Mouse (Mus musculus) neural tube, embryonic 14.5 days (tissue): ENCODE measurements around the gene Srrd. TPM values are rescaled to one million over a fixed set of nuclear protein-coding genes. Genes with fewer than 3 reads are reported as not detected.

Experiments
- ATAC-seq: fragments of 200-750 bp; cut with Nextera tagmentation; 2 replicates; pipeline ENCODE4 v1.8.0; 2017; ENCODE audit warnings: low read depth, mild to moderate bottlenecking, moderate TSS enrichment, moderate library complexity
- H3K27ac ChIP-seq: fragments of 300-500 bp; sonication (generic); 2 replicates; pipeline ENCODE4 v1.5.1; 2014; ENCODE audit warnings: low read depth, mild to moderate bottlenecking, control low read depth, low read length, moderate library complexity, mixed read lengths
- H3K27me3 ChIP-seq: fragments of 300-500 bp; sonication (generic); 2 replicates; pipeline ENCODE4 v1.6.1; 2014; ENCODE audit warnings: low read length; ENCODE audit not compliant: control insufficient read depth, insufficient read depth
- H3K36me3 ChIP-seq: fragments of 300-500 bp; sonication (generic); 2 replicates; pipeline ENCODE4 v1.6.1; 2014; ENCODE audit warnings: low read length, mixed read lengths; ENCODE audit not compliant: control insufficient read depth, insufficient read depth
- H3K4me1 ChIP-seq: fragments of 300-500 bp; sonication (generic); 2 replicates; pipeline ENCODE4 v1.6.1; 2014; ENCODE audit warnings: low read length; ENCODE audit not compliant: control insufficient read depth, insufficient read depth
- H3K4me2 ChIP-seq: fragments of 300-500 bp; sonication (generic); 2 replicates; pipeline ENCODE4 v1.6.1; 2014; ENCODE audit warnings: mild to moderate bottlenecking, low read depth, low read length, control low read depth
- H3K4me3 ChIP-seq: fragments of 300-500 bp; sonication (generic); 2 replicates; pipeline ENCODE4 v1.5.1; 2014; ENCODE audit warnings: low read depth, low read length, control low read depth, mixed read lengths
- H3K9ac ChIP-seq: fragments of 300-500 bp; sonication (generic); replicated peaks from 2 replicates; pipeline ENCODE4 v1.6.1; 2014; ENCODE audit warnings: low read depth, mild to moderate bottlenecking, control low read depth, low read length, mixed read lengths
- H3K9me3 ChIP-seq: fragments of 300-500 bp; sonication (generic); 2 replicates; pipeline ENCODE4 v1.6.1; 2016; ENCODE audit warnings: low read length; ENCODE audit not compliant: control insufficient read depth
- WGBS: fragments of 180-500 bp; shearing (Covaris S2); extraction: QIAGEN DNeasy Blood & Tissue Kit; methylation state at CpG from one replicate; pipeline ENCODE4 v1.1.7; 2014; 5-methylcytosine and 5-hydroxymethylcytosine counted together
- polyA plus RNA-seq: library from polyadenylated mRNA; unstranded; fragments of >200 nt; fragmentation: Nextera tagmentation; extraction: Ambion mirVana; gene quantifications from 2 replicates; pipeline ENCODE4 v1.2.1, GENCODE M21; 2014

The Srrd gene
- polyA plus RNA-seq, 1 experiment from 2014 or later, result 71.9 TPM

DNA sequence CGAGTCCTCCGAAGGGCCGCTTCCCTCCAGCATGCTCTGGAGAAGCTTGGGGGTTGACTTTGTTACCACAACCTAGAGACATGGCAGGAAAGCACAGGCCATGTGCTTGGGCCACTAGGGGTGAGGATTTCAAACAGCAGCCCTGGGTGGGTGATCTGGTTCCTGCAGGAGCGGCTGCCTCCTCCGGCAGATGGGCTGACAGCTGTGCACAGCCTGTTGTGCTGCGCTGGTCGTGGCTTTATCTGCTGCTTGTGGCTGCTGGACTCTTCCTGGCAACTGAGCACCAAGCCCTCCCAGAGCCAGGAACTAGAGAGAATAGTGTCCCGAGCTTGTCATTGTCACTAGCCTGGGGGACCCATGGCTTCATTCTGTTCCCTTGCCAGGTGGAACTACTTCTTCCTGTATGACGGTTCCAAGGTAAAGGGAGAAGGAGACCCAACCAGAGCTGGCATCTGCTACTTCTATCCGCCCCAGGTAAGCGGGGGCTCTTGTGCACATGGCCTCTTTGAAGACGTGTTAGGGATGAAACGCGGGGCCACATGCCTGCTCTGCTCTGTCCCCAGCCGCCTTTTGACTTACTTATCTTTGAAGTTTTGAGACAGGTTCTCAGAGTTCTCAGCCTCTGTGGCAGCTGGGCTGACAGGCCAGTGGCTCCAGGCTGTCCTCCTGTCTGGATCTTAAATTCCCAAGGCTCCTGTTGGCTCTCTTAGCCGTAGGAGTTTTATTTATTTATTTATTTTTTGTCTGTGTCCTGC is 3.5 kb upstream of the Srrd start:
- no peak overlapping the region for H3K4me2 ChIP-seq
- ATAC-seq, result no peak
- no peaks in the 10 kb centered on the region for H3K9me3 ChIP-seq
- no peak overlapping the region for H3K9ac ChIP-seq
- WGBS, result 81% methylated on average over 16 of the region's 16 CpGs
- no peaks in the 10 kb centered on the region for H3K27me3 ChIP-seq
- H3K27ac ChIP-seq, result no peak overlapping the region
- H3K4me3 ChIP-seq, result no peak overlapping the region
- H3K4me1 ChIP-seq, result peaks cover 20% of the 10 kb centered on the region
- peaks cover 19% of the 10 kb centered on the region for H3K36me3 ChIP-seq

DNA sequence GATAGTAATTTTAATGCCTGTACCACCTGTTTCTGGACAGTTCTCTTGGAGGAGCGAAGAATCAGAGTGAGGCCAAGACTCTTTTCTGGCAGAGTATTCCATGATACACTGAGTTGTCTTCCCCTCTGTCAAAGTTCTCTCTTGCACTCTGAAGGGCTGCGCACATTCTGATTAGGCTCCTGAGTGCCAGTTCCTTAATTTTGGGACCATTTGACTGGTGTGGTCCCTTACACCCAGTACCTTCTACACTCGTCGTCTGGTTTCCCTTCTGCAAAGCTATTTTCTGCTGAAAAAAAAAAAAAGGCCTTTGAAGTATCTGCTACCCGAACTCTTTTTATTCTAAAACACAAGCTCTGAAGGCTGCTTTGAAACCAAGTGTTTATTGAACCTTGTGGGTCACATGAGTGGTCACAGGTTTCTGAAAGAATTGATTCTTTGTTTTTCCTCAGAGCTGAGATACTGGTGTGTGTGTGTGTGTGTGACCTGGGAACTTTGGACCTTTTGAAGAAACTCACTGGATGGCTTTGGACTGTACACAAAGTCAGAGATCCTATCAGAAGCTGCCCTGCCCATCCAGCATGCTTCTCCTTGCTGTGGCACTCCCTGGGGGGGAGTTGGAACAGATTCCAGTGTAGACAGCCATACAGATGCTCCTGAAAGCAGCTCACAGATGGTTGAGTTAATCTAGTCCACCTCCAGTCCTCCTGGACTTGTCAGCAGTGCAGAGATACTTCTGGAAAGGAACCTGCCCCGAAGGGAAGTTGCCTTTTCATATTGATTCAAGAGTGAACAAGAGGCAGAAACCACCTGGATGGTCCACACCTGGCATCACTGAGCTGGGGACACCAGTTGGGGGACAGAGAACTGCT is 1.5 kb upstream of the Srrd start:
- H3K27me3 ChIP-seq, result no peaks in the 10 kb centered on the region
- H3K9ac ChIP-seq, result no peak overlapping the region
- peaks cover 6% of the 10 kb centered on the region for H3K36me3 ChIP-seq
- no peak overlapping the region for H3K4me3 ChIP-seq
- H3K4me1 ChIP-seq, result peaks cover 20% of the 10 kb centered on the region
- no peak for ATAC-seq
- H3K27ac ChIP-seq, result no peak overlapping the region
- H3K9me3 ChIP-seq, result no peaks in the 10 kb centered on the region
- no peak overlapping the region for H3K4me2 ChIP-seq
- WGBS, result 74% methylated on average over 6 of the region's 6 CpGs

DNA sequence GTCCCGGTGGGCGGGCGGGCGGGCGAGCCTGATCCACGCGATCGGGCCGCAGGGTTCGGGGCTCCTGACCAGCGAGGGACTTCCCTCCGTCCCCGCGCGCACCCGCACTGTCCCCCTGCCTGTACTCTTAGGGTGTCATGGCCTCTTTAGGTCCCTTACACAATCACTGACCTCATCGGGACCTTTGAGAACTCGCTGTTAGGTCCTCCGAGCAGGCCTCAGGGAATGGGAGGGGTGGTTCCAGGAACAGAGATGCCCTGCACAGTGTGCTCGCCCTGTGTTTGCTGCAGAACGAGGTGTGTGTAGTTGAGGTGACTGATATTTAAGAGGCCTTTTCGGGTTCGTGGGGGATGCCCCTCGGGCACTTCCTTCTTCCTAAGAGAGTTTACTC is 360 bp upstream of the Srrd start:
- H3K4me1 ChIP-seq, result peaks cover 20% of the 10 kb centered on the region
- peak; percentile 64 for ATAC-seq
- under 1% methylated on average over 24 of the region's 24 CpGs for WGBS

DNA sequence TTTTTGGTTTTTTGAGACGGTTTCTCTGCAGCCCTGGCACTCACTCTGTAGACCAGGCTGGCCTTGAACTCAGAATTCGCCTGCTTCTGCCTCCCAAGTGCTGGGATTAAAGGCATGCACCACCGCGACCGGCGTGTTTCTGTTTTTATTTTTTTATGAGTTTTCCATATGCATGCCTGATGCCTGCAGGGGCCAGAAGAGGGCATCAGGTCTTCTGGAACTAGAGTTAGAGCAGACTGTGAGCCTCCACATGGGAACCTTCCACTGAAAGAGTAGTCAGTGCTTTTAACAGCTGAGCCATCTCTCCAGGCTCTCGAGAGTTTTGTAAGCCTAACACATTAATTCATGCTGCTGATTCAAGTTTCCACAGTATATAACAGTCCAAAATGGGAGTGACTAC is 3.6 kb downstream of the Srrd start:
- Histone ChIP-seq H3K27ac (no peak overlapping the region), H3K36me3 (peaks cover 44% of the 10 kb centered on the region), H3K4me3 (no peak overlapping the region), H3K4me2 (no peak overlapping the region), H3K9ac (no peak overlapping the region), H3K9me3 (no peaks in the 10 kb centered on the region), H3K4me1 (peaks cover 12% of the 10 kb centered on the region), H3K27me3 (no peaks in the 10 kb centered on the region)
- ATAC-seq, result no peak
- 76% methylated on average over 7 of the region's 7 CpGs for WGBS

More for the DNA sequence above, 360 bp upstream of the Srrd start:
- no peaks in the 10 kb centered on the region for H3K27me3 ChIP-seq
- peak overlapping the region; percentile 81 for H3K4me2 ChIP-seq
- peak overlapping the region; percentile 24 for H3K27ac ChIP-seq
- H3K9me3 ChIP-seq, result no peaks in the 10 kb centered on the region
- H3K36me3 ChIP-seq, result peaks cover 13% of the 10 kb centered on the region
- peak overlapping the region; percentile 85 for H3K9ac ChIP-seq
- peak overlapping the region; percentile 64 for H3K4me3 ChIP-seq

DNA sequence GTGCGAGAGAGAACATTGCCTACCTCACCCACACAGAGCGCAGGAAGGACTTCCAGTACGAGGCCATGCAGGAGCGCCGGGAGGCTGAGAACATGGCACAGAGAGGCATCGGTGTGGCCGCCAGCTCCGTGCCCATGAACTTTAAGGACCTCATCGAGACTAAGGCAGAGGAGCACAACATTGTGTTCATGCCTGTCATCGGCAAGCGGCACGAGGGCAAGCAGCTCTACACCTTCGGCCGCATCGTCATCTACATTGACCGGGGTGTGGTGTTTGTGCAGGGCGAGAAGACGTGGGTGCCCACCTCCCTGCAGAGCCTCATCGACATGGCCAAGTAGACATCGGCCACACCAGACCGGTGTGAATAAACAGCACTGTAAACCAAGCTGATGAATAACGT is 5.8 kb downstream of the Srrd start:
- H3K36me3 ChIP-seq, result peaks cover 62% of the 10 kb centered on the region
- no peaks in the 10 kb centered on the region for H3K9me3 ChIP-seq
- no peak overlapping the region for H3K9ac ChIP-seq
- ATAC-seq, result no peak
- no peaks in the 10 kb centered on the region for H3K27me3 ChIP-seq
- no peak overlapping the region for H3K27ac ChIP-seq
- H3K4me2 ChIP-seq, result no peak overlapping the region
- H3K4me3 ChIP-seq, result no peak overlapping the region
- 94% methylated on average over 22 of the region's 22 CpGs for WGBS
- H3K4me1 ChIP-seq, result peaks cover 2% of the 10 kb centered on the region

DNA sequence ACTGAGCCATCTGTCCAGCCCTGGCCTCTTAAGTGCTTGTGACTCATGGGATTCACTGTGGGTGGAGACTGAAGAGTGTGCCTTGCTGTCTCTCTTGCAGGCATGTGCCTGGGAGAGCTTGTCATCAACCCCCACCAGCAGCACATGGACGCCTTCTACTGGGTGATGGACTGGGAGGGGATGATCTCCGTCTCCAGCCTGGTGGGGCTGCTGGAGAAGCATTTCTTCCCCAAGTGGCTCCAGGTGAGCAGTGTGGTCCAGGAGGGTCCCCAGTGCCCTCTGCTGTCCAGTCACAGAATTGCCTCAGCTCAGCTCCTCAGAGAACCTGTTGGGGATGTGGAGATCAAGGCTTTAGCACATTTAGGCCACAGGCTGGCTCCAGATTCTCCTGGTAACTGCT is 7.4 kb downstream of the Srrd start:
- WGBS, result 40% methylated on average over 2 of the region's 2 CpGs

DNA sequence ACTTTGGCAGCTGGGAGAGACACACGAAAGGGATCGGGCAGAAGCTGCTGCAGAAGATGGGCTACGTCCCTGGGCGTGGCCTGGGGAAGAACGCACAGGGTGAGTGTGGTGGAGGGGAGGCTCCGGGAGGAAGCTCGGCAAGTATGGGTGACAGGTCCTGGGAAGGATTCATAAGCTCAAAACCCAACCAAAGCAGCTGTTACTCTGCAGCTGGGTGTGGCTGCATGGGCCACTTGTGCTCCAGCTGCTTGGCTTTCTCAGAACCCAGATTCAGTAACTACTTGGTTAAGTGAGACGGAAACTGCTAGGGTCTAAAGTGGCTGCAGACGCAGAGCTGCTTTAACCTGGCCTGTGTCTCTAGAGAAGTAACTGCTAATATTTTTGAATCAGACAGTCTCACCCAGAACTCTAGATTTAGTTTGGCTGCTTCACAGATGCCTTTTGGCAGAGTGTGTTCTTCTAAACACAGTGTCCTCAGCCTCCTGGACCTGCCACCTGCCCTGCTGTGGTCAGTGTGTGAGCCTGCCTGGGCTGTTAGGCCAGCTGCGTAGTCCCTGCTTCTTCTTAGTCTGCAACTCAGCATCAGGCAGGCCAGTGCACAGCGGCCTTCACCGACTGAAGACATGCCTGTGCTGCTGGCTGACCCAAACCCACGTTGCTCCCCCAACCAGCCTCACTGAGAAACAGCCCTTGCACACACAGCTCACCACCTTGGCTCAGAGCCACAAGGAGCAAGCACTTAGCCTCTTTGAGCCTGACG is 12.9 kb downstream of the Srrd start:
- H3K27ac ChIP-seq, result no peak overlapping the region
- WGBS, result 96% methylated on average over 14 of the region's 14 CpGs
- no peak for ATAC-seq
- H3K4me1 ChIP-seq, result peaks cover 15% of the 10 kb centered on the region
- no peak overlapping the region for H3K9ac ChIP-seq
- H3K4me3 ChIP-seq, result no peak overlapping the region
- no peak overlapping the region for H3K4me2 ChIP-seq
- no peaks in the 10 kb centered on the region for H3K27me3 ChIP-seq
- H3K36me3 ChIP-seq, result peaks cover 54% of the 10 kb centered on the region
- H3K9me3 ChIP-seq, result no peaks in the 10 kb centered on the region

More for the DNA sequence above, 7.4 kb downstream of the Srrd start:
- Histone ChIP-seq H3K9ac (no peak overlapping the region), H3K27ac (no peak overlapping the region), H3K27me3 (no peaks in the 10 kb centered on the region), H3K4me3 (no peak overlapping the region), H3K9me3 (no peaks in the 10 kb centered on the region), H3K4me2 (no peak overlapping the region), H3K36me3 (peaks cover 78% of the 10 kb centered on the region), H3K4me1 (no peaks in the 10 kb centered on the region)
- ATAC-seq, result no peak

DNA sequence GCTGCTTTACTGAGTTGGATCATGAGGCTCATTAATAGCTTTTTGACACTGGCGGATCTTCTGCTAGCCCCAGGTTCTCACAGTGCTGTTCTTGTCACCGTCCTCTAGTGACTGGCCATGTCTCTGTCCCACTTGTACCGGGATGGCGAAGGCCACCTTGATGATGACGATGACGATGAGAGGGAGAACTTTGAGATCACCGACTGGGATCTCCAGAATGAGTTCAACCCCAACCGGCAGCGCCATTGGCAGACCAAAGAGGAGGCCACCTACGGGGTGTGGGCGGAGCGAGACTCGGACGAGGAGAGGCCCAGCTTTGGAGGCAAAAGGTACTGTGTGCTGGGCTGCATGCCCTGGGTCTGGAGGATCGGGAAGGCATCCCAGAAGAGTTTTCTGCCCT is 15.0 kb downstream of the Srrd start:
- Histone ChIP-seq H3K9me3 (no peaks in the 10 kb centered on the region), H3K4me1 (peaks cover 16% of the 10 kb centered on the region), H3K4me3 (no peak overlapping the region), H3K27ac (no peak overlapping the region), H3K4me2 (no peak overlapping the region), H3K36me3 (peaks cover 33% of the 10 kb centered on the region), H3K9ac (no peak overlapping the region), H3K27me3 (no peaks in the 10 kb centered on the region)
- WGBS, result 94% methylated on average over 15 of the region's 15 CpGs
- no peak for ATAC-seq
